Mouse (Mus musculus) brain, embryonic 14.5 days (tissue): Measurements from ENCODE around the gene Gpr156.

Experiments
- CTCF ChIP-seq: fragments of 200-500 bp; IDR thresholded peaks from 2 replicates; pipeline ENCODE4 v1.5.1; 2012; ENCODE audit warnings: inconsistent platforms, mild to moderate bottlenecking, moderate library complexity, borderline replicate concordance; ENCODE audit not compliant: insufficient read depth, insufficient read length; ENCODE audit errors: extremely low read depth
- POLR2A ChIP-seq: fragments of 200-500 bp; IDR thresholded peaks from 2 replicates; pipeline ENCODE4 v1.6.1; 2012; ENCODE audit warnings: mild to moderate bottlenecking, inconsistent platforms, borderline replicate concordance; ENCODE audit not compliant: poor library complexity, insufficient read depth, insufficient read length, severe bottlenecking; ENCODE audit errors: extremely low read depth

- TF ChIP-seq POLR2A (no peak), CTCF (no peak)
These were observed 41.6 kb upstream of the Gpr156 start for GRCm38 (mm10) chr16:37874501-37875235.
